Mouse (Mus musculus) CH12F3 (cell line): ENCODE measurements around the gene Gprin1.
"Not testable (repeated sequence)": the region's sequence is repeated elsewhere in the genome, so short reads cannot be mapped to it uniquely, and the experiment has no call there.

ENCODE experiments used
- in situ Hi-C: fragments of 300-500 bp; cut with MboI; formaldehyde crosslinking; loops from 2 replicates; pipeline ENCODE4 v1.14.3; 2020; ENCODE audit warnings: low sequenced_read_pairs

Gene Gprin1

GRCm38 (mm10) chr13:54749864-54750411 lies at the start of gene Gprin1:
TSS of gene Gprin1 (minus strand) at chr13:54749874.
- in situ Hi-C loops = no loop called here

- in situ Hi-C loops = loop anchor here (10.0 kb wide), 2 partner anchors 166 to 376 kb away; no protein-coding TSS in a partner anchor
Measured at GRCm38 (mm10) chr13:54798740-54799139, 49.1 kb upstream of the Gprin1 start.

- in situ Hi-C loops = loop anchor here (10.0 kb wide), 2 partner anchors 167 to 377 kb away; no protein-coding TSS in a partner anchor
Measured at GRCm38 (mm10) chr13:54797861-54798643, 48.4 kb upstream of the Gprin1 start.

GRCm38 (mm10) chr13:54797356-54797755 lies 47.7 kb upstream of the Gprin1 start:
- in situ Hi-C loops = loop anchor here (10.0 kb wide), 2 partner anchors 167 to 377 kb away; no protein-coding TSS in a partner anchor

- in situ Hi-C loops = loop anchor here (10.0 kb wide), 2 partner anchors 170 to 380 kb away; no protein-coding TSS in a partner anchor
Measured at GRCm38 (mm10) chr13:54794843-54795242, 45.2 kb upstream of the Gprin1 start.

GRCm38 (mm10) chr13:54794002-54794577 lies 44.4 kb upstream of the Gprin1 start:
- in situ Hi-C loops = loop anchor here (10.0 kb wide), 2 partner anchors 171 to 381 kb away; no protein-coding TSS in a partner anchor

- in situ Hi-C loops = loop anchor here (10.0 kb wide), 2 partner anchors 172 to 382 kb away; no protein-coding TSS in a partner anchor
Measured at GRCm38 (mm10) chr13:54792259-54793230, 42.9 kb upstream of the Gprin1 start.

GRCm38 (mm10) chr13:54789561-54790397 lies 40.1 kb upstream of the Gprin1 start:
- in situ Hi-C loops = loop anchor here (10.0 kb wide), 2 partner anchors 175 to 385 kb away; no protein-coding TSS in a partner anchor

- in situ Hi-C loops = no loop called here
Measured at GRCm38 (mm10) chr13:54788740-54789560, 39.3 kb upstream of the Gprin1 start, which contains the start of gene Tspan17. TSS of gene Tspan17 (plus strand) at chr13:54789377.

GRCm38 (mm10) chr13:54787591-54787990 lies 37.9 kb upstream of the Gprin1 start:
- in situ Hi-C loops = not testable (repeated sequence)

- in situ Hi-C loops = loop anchor here (5.0 kb wide), 1 partner anchor 61 kb away; no protein-coding TSS in a partner anchor
Measured at GRCm38 (mm10) chr13:54783698-54784097, 34.0 kb upstream of the Gprin1 start, which contains the start of gene Eif4e1b. TSS of gene Eif4e1b (plus strand) at chr13:54783998.

- in situ Hi-C loops = loop anchor here (5.0 kb wide), 1 partner anchor 61 kb away; no protein-coding TSS in a partner anchor
Measured at GRCm38 (mm10) chr13:54783235-54783634, 33.6 kb upstream of the Gprin1 start.

- in situ Hi-C loops = loop anchor here (5.0 kb wide), 1 partner anchor 59 kb away; no protein-coding TSS in a partner anchor
Measured at GRCm38 (mm10) chr13:54781086-54781485, 31.4 kb upstream of the Gprin1 start.

GRCm38 (mm10) chr13:54780592-54780991 lies 30.9 kb upstream of the Gprin1 start:
- in situ Hi-C loops = loop anchor here (5.0 kb wide), 1 partner anchor 58 kb away; no protein-coding TSS in a partner anchor

- in situ Hi-C loops = no loop called here
Measured at GRCm38 (mm10) chr13:54767012-54767411, 17.3 kb upstream of the Gprin1 start.

GRCm38 (mm10) chr13:54766192-54766768 lies 16.6 kb upstream of the Gprin1 start, which contains the start of gene Sncb:
TSS of gene Sncb (minus strand) at chr13:54766595.
- in situ Hi-C loops = no loop called here
